Mouse (Mus musculus) embryonic facial prominence, embryonic 15.5 days (tissue): ENCODE measurements at regions not wholly inside any gene's neighbourhood (a gene's known extent, or its start where the extent isn't known, plus 50 kb on each side); places are given as distances from the start of the nearest gene placed in this dataset.

ENCODE experiments used
- ATAC-seq: fragments of 200-750 bp; cut with Nextera tagmentation; 2 replicates; pipeline ENCODE4 v1.8.0; 2017; ENCODE audit warnings: low read depth, moderate TSS enrichment; ENCODE audit not compliant: insufficient number of reproducible peaks, low FRiP score, low TSS enrichment
- H3K27ac ChIP-seq: fragments of 300-500 bp; sonication (generic); replicated peaks from 2 replicates; pipeline ENCODE4 v1.5.1; 2015; ENCODE audit warnings: mild to moderate bottlenecking, inconsistent platforms
- H3K27me3 ChIP-seq: fragments of 300-500 bp; sonication (generic); 2 replicates; pipeline ENCODE4 v1.6.1; 2015; ENCODE audit warnings: inconsistent platforms
- H3K36me3 ChIP-seq: fragments of 300-500 bp; sonication (generic); 2 replicates; pipeline ENCODE4 v1.6.1; 2015; ENCODE audit warnings: mild to moderate bottlenecking, inconsistent platforms
- H3K4me1 ChIP-seq: fragments of 300-500 bp; sonication (generic); 2 replicates; pipeline ENCODE4 v1.6.1; 2015; ENCODE audit warnings: inconsistent platforms
- H3K4me2 ChIP-seq: fragments of 300-500 bp; sonication (generic); replicated peaks from 2 replicates; pipeline ENCODE4 v1.6.1; 2015; ENCODE audit warnings: mild to moderate bottlenecking, inconsistent platforms
- H3K4me3 ChIP-seq: fragments of 300-500 bp; sonication (generic); replicated peaks from 2 replicates; pipeline ENCODE4 v1.5.1; 2015; ENCODE audit warnings: mild to moderate bottlenecking, inconsistent platforms
- H3K9ac ChIP-seq: fragments of 300-500 bp; sonication (generic); 2 replicates; pipeline ENCODE4 v1.6.1; 2015; ENCODE audit warnings: inconsistent platforms
- H3K9me3 ChIP-seq: fragments of 300-500 bp; sonication (generic); replicated peaks from 2 replicates; pipeline ENCODE4 v1.6.1; 2016; ENCODE audit warnings: inconsistent platforms
- WGBS: fragments of 180-500 bp; shearing (Covaris S2); methylation state at CpG from one replicate; pipeline ENCODE4 v1.1.7; 2015; 5-methylcytosine and 5-hydroxymethylcytosine counted together

DNA sequence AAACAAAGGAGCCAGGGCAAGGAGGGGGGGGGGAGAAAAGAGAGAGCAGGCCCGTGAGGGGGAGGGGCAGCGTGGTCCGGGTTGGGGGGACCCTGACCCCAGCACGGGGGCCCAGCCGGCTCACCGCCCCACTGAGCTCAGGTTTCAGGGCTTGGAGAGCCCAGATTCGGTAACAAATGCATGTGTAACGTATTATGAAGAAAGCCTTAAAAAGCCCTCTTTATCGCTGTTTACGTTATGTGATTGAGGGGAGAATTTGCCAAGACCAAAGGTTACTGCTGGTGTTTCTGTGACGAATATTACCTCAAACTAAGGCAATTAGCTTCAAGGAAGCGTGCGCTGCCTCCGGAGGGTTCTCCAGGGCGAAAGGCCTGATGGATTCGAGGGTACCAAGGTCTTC lies 54.2 kb downstream of the Barx1 start:
- WGBS: 29% methylated on average over 16 of the region's 16 CpGs
- Histone ChIP-seq H3K27me3 (no peaks in the 10 kb centered on the region), H3K4me2 (no peak overlapping the region), H3K9me3 (0 out of 2 replicates have a peak, but pooled peaks cover 5% of the 10 kb centered on the region), H3K4me1 (peaks cover 5% of the 10 kb centered on the region; the same call in 1 of the 2 replicates), H3K9ac (no peak overlapping the region), H3K4me3 (no peak overlapping the region), H3K27ac (no peak overlapping the region), H3K36me3 (no peaks in the 10 kb centered on the region)
- no peak for ATAC-seq

DNA sequence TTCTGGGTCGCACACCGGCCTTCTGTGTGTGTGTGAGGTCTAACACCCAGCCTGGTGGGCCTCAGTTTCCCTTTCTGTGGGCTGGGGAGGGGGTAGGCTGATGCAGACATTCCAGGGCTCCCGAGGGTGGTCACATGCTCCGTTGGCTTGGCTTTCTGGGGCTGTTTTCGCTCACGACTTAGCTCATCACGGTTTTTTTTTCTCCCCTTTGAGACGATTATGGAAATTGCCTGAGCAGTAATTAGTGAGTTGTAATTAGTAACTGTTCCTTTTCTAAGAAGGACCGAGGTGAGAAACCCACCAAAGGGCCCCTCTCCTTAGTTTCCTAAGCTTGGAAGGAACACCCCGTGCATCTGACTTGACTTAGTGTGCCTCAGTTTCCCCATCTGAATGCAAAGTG lies 54.7 kb downstream of the Barx1 start:
- no peak overlapping the region for H3K27ac ChIP-seq
- no peak overlapping the region for H3K4me2 ChIP-seq
- no peak overlapping the region for H3K4me3 ChIP-seq
- no peaks in the 10 kb centered on the region for H3K27me3 ChIP-seq
- no peak for ATAC-seq
- 0 out of 2 replicates have a peak, but pooled peaks cover 5% of the 10 kb centered on the region for H3K9me3 ChIP-seq
- WGBS: 49% methylated on average over 10 of the region's 10 CpGs
- H3K36me3 ChIP-seq: no peaks in the 10 kb centered on the region
- no peak overlapping the region for H3K9ac ChIP-seq
- H3K4me1 ChIP-seq: peaks cover 5% of the 10 kb centered on the region; the same call in 1 of the 2 replicates

DNA sequence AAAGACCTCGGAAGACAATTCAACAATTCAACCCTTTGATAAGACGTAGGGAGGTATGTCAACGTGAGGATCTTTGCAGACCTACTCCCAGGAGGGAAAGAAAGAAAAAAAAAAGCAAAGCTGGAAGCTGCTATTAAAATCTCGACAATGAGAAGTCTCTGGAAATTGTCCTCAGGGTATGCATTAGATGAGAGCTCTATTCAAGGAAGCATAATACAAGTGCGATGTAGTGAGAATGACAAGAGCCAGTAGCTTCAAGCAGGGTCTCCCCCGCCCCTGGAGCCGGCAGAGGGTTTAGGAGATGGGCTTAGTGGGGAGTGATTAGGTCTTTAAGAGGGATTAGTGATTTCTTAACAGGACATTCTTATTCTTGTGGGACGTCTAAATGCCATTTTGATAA lies 60.9 kb downstream of the Barx1 start:
- H3K27ac ChIP-seq: no peak overlapping the region
- peaks cover 8% of the 10 kb centered on the region for H3K27me3 ChIP-seq
- H3K9me3 ChIP-seq: 0 out of 2 replicates have a peak, but pooled peaks cover 5% of the 10 kb centered on the region
- H3K4me3 ChIP-seq: no peak overlapping the region
- no peaks in the 10 kb centered on the region for H3K4me1 ChIP-seq
- H3K4me2 ChIP-seq: no peak overlapping the region
- H3K36me3 ChIP-seq: no peaks in the 10 kb centered on the region
- WGBS: 15% methylated on average over 8 of the region's 8 CpGs
- ATAC-seq: no peak
- no peak overlapping the region for H3K9ac ChIP-seq

DNA sequence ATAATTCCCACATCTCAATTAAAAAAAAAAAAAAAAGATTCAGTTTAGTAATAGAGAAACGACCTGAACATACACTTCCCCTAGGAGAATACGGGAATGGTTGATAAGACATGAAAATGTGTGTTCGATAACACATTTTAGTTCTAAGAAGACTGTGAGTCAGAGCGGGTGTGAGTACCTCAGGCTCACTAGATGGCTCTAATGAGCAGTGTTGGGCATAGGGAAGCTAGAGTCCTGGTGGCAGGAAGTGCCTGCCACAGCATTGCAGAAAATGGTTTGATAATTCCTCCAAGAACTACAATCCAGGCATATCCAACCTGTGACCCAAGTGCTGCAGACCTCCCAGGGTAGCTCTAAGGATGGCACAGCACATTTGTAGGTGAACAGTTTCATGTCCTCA lies 63.6 kb downstream of the Barx1 start:
- 44% methylated on average over 4 of the region's 4 CpGs for WGBS
- Histone ChIP-seq H3K27me3 (peaks cover 36% of the 10 kb centered on the region), H3K4me1 (peaks cover 13% of the 10 kb centered on the region), H3K9ac (no peak overlapping the region), H3K9me3 (no peaks in the 10 kb centered on the region), H3K27ac (no peak overlapping the region), H3K4me3 (no peak overlapping the region), H3K4me2 (no peak overlapping the region), H3K36me3 (no peaks in the 10 kb centered on the region)
- ATAC-seq: no peak

DNA sequence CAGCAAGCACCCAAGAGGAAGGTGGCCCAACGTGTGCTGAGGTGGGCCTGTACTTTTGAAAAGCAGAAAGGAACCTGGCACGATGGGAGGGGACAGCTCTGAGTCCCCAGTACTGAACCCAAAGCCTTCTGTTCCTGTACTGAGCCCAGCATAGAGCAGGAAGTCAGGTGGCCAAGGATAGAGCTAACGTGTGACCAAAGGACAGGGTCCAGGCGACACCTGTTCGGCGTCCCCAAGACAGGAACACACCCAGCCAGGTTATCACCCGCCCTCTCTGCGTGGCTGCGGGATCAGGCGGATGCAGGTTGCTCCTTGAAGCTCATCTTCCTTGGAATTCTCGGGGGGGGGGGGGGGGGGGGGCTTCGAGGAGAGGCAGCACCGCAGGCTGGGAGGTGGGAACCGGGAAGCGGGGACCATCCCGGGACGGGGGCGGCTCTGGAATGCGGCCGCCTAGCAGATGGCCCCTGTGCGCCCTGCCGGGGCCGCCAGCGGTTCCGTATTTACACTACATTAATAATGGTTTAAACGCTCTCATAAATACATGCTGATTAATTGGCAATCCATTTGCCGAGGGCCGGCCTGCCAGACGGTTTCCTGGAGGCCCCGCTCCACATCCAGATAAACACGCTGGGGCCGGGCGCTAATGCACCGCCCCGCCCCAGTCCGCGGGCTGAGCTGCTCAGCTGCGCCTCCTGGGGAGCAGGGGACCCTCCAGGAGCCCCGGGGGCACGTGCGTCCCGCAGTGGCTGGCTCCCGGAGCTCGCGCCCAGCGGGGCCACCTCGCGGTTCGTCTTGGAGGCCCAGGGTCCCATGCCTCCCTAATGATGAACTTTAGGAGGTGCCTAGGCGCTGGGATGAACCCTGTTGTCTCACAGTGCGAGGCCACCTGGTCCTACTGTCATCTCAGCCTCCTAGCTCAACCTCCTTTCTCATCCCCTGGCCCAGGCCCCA lies 68.5 kb downstream of the Barx1 start:
- Histone ChIP-seq H3K9ac (no peak overlapping the region), H3K4me3 (peak overlapping the region; percentile 36), H3K27ac (no peak overlapping the region), H3K36me3 (no peaks in the 10 kb centered on the region), H3K4me1 (peaks cover 30% of the 10 kb centered on the region), H3K9me3 (no peaks in the 10 kb centered on the region), H3K27me3 (peaks cover 68% of the 10 kb centered on the region), H3K4me2 (peak overlapping the region; percentile 50)
- WGBS: 2% methylated on average over 50 of the region's 51 CpGs
- no peak for ATAC-seq

DNA sequence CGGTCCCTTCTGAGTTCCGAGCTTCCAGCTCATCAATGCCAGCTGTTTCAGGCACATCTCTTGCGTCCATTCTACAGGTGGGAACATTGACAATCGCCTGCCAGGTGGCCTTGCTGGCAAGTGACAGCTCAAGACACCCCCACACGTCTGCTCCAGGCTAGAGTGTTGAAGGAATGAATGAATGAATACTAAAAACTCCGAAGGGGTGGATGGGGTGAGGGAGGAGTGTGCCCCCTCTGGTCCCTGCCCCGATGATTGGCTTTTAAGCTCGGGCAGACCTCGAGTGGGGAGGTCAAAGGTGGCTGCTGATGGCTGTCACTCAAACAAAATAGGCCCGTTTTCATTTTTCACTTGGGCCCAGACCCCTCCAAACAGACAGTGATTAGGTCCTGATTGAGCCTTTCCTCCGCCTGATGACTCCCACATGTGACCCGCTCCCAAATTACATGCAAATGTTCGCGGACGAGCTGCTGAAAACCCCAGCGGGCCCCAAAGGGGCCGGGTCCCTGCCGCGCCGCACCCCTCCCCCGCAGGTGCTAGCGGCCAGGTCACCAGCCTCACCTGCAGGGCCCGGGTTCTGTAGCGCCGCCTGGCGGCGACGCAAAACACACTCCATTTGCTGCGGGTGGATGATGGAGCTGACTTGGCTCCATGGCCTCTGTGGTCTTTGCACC lies 69.5 kb downstream of the Barx1 start:
- H3K9ac ChIP-seq: no peak overlapping the region
- WGBS: 1% methylated on average over 29 of the region's 29 CpGs
- no peak for ATAC-seq
- peaks cover 30% of the 10 kb centered on the region for H3K4me1 ChIP-seq
- H3K4me2 ChIP-seq: peak overlapping the region; percentile 50
- peaks cover 68% of the 10 kb centered on the region for H3K27me3 ChIP-seq
- no peak overlapping the region for H3K27ac ChIP-seq
- no peaks in the 10 kb centered on the region for H3K36me3 ChIP-seq
- H3K4me3 ChIP-seq: peak overlapping the region; percentile 36; the same call in 1 of the 2 replicates
- no peaks in the 10 kb centered on the region for H3K9me3 ChIP-seq

DNA sequence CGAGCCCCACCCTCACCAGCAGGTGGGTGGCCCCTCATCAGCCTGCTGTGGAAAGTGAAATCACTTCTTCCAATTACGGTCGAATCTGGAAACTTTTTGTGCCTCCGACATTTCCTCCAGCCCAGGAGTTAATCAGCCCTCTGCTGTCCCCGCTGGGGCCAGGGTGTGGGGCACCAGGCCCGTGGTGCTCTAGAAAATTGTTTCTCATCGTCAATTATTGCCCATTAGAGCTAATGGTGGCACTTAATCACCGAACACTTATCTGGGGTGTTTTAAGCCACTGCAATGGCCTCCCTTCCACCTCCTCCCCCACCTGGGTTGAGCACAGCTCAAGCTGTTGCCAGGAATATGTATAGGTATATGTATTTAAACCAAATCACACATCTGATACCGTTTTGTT lies 72.2 kb downstream of the Barx1 start:
- ATAC-seq: no peak
- peaks cover 23% of the 10 kb centered on the region for H3K4me1 ChIP-seq
- H3K27ac ChIP-seq: no peak overlapping the region
- no peak overlapping the region for H3K4me3 ChIP-seq
- H3K9me3 ChIP-seq: no peaks in the 10 kb centered on the region
- WGBS: 42% methylated on average over 9 of the region's 9 CpGs
- H3K36me3 ChIP-seq: no peaks in the 10 kb centered on the region
- peaks cover 53% of the 10 kb centered on the region for H3K27me3 ChIP-seq
- no peak overlapping the region for H3K9ac ChIP-seq
- no peak overlapping the region for H3K4me2 ChIP-seq

DNA sequence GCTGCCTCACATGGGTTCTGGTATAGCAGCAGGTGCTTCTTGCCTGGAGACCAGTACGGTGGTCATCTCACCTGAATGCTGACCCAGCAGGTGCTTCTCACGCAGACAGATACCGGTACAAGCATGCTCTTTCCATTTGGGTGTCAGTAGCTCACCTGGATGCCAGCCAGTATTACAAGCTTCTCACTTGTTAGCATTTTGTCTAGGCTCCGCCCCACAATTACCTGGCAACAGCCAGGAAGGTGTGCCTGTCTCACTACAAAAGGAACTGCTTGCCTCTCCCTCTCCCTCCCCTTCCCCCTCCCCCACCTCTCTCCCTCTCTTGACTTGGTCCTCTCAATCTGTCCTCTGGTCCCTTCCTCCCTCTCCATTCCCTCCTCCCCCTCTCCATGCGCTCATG lies 82.8 kb downstream of the Barx1 start:
- no peak overlapping the region for H3K27ac ChIP-seq
- no peaks in the 10 kb centered on the region for H3K9me3 ChIP-seq
- 31% methylated on average over 5 of the region's 5 CpGs for WGBS
- peaks cover 31% of the 10 kb centered on the region for H3K27me3 ChIP-seq
- H3K9ac ChIP-seq: no peak overlapping the region
- no peak overlapping the region for H3K4me2 ChIP-seq
- ATAC-seq: no peak
- no peaks in the 10 kb centered on the region for H3K36me3 ChIP-seq
- no peaks in the 10 kb centered on the region for H3K4me1 ChIP-seq
- no peak overlapping the region for H3K4me3 ChIP-seq

DNA sequence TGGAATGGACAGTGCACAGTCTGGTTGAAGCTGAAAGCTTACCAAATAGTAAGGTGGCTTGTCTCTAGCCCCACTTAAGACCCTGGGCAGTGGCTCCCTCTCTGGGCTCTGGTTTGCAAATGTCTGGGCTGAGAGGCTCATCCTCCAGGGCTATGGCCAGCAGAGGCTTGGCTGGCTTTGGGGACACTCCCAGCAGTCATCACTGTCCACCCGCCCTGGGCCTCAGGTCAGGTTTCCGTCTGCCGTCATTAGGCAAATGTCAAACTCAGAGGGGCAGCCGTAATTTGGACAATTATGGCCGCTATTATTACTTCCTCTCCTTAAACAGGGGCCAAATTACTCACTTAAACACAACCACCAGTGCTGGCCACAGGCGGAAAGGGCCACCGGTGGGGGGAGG lies 83.5 kb downstream of the Barx1 start:
- Histone ChIP-seq H3K4me3 (no peak overlapping the region), H3K27ac (no peak overlapping the region), H3K27me3 (peaks cover 24% of the 10 kb centered on the region), H3K36me3 (no peaks in the 10 kb centered on the region), H3K9ac (no peak overlapping the region), H3K4me2 (no peak overlapping the region), H3K4me1 (no peaks in the 10 kb centered on the region), H3K9me3 (no peaks in the 10 kb centered on the region)
- WGBS: 8% methylated on average over 7 of the region's 7 CpGs
- ATAC-seq: no peak
